Mouse (Mus musculus) kidney, adult 2 months (tissue): ENCODE data around the gene Dpp6.

Source experiments
- CTCF ChIP-seq: fragments of 200-500 bp; conservative IDR thresholded peaks from 2 replicates; pipeline ENCODE4 v1.5.1; 2011; ENCODE audit warnings: low read depth, mild to moderate bottlenecking, control low read depth, low read length, moderate library complexity, mixed read lengths; ENCODE audit not compliant: insufficient read depth, insufficient read length
- POLR2A ChIP-seq: fragments of 200-500 bp; IDR thresholded peaks from one replicate; pipeline ENCODE4 v1.6.1; 2011; ENCODE audit warnings: low read depth, low read length, control low read depth

DNA sequence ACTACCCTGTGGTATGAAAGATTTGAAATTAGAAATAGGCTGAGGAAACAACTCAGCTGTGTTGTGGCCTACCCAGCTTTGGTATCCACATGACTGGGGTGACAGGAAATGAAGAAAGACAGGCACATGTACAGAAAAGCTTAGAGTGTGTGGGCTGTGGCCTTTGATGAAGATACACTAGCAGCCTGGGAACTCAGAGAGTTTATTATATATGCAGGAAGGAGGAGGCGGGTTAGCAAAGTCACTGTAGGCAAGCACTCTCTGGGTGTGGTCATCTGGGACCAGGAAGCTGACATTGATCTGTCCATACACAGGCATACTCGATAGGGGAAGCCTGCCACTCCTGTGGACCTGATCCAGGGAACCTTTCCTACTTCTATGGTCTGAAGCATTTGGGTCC is 487.1 kb downstream of the Dpp6 start:
- TF ChIP-seq CTCF (no peak), POLR2A (no peak)
